Mouse (Mus musculus): Measurements from ENCODE around the gene Parpbp. TPM values are rescaled to one million over a fixed set of nuclear protein-coding genes. Genes with fewer than 3 reads are reported as not detected.

The Parpbp gene
- total RNA-seq, 1 experiment from 2014 or later = 1.3 TPM

DNA sequence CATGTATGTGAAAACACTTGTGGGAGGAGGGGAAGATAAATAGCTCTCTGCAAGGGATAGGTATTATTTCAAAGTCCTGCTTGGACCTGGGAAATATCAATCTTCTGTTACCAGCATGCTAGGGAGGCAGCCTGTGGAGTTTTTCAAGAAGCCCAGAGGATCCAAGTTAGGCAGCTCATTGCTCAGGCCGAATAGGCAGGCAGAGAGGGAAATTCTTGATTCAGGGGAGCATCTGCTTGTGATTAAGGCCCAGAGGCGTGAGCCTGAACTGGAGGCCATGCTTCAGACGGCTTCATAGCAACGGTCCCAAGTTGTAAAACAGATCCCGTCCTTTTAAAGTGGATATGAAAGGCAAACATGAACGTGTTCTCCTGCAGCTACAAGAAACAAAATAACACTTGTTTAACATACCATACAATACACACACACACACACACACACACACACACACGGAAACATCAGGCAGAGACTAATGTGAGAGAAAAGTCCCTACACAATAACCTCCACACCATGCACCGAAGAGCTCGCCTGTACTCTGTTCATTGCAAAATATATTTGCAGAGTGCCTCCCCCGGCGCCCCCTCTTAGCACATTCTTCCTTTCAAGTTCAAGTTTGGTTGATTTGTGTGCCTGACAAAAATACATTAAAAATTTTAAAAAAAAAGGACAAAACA lies 100.5 kb downstream of the Parpbp start:
- ATAC-seq (replicated peaks; ENCODE audit: insufficient number of reproducible peaks, low FRiP score, low TSS enrichment, poor library complexity, severe bottlenecking) = no peak

DNA sequence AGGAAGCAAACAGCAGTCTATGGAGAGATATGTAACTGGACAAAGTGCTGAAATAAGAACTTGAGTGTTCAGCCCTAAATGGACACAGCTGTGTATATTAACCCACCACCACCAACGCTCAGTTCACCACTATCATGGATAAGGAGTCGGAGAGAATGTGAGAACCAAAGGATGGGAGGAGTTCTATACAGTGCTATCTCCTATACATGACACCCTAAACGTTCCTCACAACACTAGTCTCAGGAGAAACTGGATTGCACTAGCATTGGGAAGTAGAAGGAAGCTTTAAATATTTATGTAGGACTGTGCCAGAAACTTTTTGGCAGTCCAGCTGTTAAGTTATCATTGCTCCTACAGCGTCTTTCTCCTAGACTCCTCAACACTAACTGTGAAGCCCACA lies 102.4 kb downstream of the Parpbp start:
- ATAC-seq (replicated peaks; ENCODE audit: insufficient number of reproducible peaks, low FRiP score, low TSS enrichment, poor library complexity, severe bottlenecking) = no peak

Other genes starting within 250 kb of the Parpbp start
- not detected in 3 replicates for gene Pmch, start 55.9 kb downstream of the Parpbp start, total RNA-seq (2017)
- gene Nup37, start 51 bp upstream of the Parpbp start, total RNA-seq (2017) = 6.3 to 14.7 TPM (median 7.1 TPM) in 3 replicates
- gene Washc3, start 54.2 kb upstream of the Parpbp start, total RNA-seq (2017) = 22.2 to 46.7 TPM (median 28.3 TPM) in 3 replicates
- gene Dram1, start 232.1 kb upstream of the Parpbp start, total RNA-seq (2017) = 18.8 to 27.0 TPM (median 24.5 TPM) in 3 replicates
- 28.7 to 62.7 TPM (median 37.0 TPM) in 3 replicates for gene Gnptab, start 232.2 kb upstream of the Parpbp start, total RNA-seq (2017)

Data from monocyte, adult 5-6 weeks (primary cell).